Mouse (Mus musculus): Measurements from ENCODE around the gene Zfp804b. TPM values are rescaled to one million over a fixed set of nuclear protein-coding genes. Genes with fewer than 3 reads are reported as not detected.
A peak's percentile ranks its signal among the peaks of the same experiment; 100 is the strongest.

The Zfp804b gene
- polyA plus RNA-seq, 1 experiment from 2014 or later, result 5.4 TPM

DNA sequence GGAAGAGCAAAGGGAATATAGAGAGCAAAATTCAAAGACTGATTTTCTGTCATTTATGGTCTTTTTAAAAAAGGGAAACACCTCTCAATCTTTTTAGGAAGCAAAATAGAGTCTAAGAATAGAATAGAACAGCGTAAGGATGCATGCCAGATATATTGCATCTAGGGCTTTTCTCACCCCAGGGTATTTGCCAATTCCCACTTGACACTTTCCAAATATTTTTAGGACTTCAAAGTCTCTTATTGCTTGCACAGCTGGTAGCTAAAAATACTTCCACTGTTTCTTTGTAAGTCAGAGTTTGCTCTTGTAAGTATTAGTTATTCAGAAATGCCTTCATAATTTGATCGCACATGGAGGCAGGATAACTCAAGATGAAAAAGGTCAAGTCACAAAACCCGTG is 204.9 kb downstream of the Zfp804b start:
- H3K27ac ChIP-seq (ENCODE audit: low read depth, low read length), result no peak overlapping the region
- no peak overlapping the region for H3K4me3 ChIP-seq (ENCODE audit: low read depth, low read length)
- ATAC-seq (ENCODE audit: low read depth), result no peak
- no peaks in the 10 kb centered on the region for H3K36me3 ChIP-seq (ENCODE audit: control insufficient read depth, insufficient read depth, low read length)
- H3K9ac ChIP-seq (replicated peaks; ENCODE audit: low read depth, low read length), result no peak overlapping the region
- H3K9me3 ChIP-seq (ENCODE audit: control insufficient read depth, low read length), result no peaks in the 10 kb centered on the region
- WGBS, result 78% methylated on average over 3 of the region's 3 CpGs
- no peak overlapping the region for H3K4me2 ChIP-seq (ENCODE audit: low read depth, low read length)
- no peaks in the 10 kb centered on the region for H3K27me3 ChIP-seq (ENCODE audit: control insufficient read depth, insufficient read depth, low read length)
- no peaks in the 10 kb centered on the region for H3K4me1 ChIP-seq (ENCODE audit: control insufficient read depth, insufficient read depth, low read length)

DNA sequence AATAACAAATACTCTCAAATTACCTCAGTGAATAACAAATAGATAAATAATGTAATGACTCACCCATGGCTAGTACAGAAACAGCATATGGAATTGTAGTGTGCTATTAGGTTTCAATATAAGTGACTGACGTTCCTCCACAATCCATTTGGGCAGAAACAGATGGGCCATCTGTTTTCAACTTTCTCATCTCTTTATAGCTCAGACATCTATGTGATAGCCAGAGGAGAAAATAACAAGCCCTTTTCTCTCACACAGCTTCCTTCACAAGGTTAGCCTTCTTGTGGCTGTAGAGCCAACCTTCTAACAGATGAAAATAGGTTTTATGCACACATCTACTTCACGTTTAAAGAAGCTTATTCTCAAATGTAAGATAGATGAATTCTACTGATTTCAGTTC is 242.2 kb downstream of the Zfp804b start:
- Histone ChIP-seq H3K4me3 (ENCODE audit: low read depth, low read length) (no peak overlapping the region), H3K9ac (replicated peaks; ENCODE audit: low read depth, low read length) (no peak overlapping the region), H3K27ac (ENCODE audit: low read depth, low read length) (no peak overlapping the region), H3K36me3 (ENCODE audit: control insufficient read depth, insufficient read depth, low read length) (no peaks in the 10 kb centered on the region), H3K27me3 (ENCODE audit: control insufficient read depth, insufficient read depth, low read length) (no peaks in the 10 kb centered on the region), H3K9me3 (ENCODE audit: control insufficient read depth, low read length) (no peaks in the 10 kb centered on the region), H3K4me1 (ENCODE audit: control insufficient read depth, insufficient read depth, low read length) (no peaks in the 10 kb centered on the region), H3K4me2 (ENCODE audit: low read depth, low read length) (no peak overlapping the region)
- 48% methylated on average over 2 of the region's 2 CpGs for WGBS
- no peak for ATAC-seq (ENCODE audit: low read depth)

DNA sequence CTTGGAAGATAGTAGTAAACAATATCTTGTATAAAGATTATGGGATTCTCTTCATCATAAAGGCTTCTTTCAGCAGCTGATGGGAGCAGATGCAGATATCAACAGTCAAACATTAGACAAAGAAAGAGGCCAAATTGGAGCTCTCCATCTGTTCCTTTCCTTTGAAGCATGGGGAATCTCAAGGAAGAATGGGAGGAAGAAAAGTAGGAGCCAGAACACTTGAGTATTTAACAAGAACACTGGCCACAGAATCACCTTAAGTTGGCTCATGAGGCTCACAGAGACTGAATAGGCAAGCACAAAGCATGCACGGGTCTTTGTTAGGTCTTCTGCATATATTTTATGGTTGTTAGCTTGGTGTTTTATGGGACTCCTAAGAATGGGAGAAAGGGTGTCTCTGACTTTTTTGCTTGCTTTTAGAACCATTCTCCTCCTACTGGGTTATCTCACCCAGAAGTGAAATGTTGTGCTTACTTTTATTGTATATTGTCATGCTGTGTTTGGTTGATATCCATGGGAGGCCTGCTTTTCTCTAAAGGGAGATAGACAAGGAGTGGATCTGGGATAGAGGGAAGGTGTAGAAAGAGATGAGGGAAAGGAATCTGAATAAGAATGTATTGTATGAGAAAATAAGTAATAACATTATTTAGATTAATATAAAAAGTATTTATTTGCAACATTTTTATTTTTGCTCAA is 270.5 kb downstream of the Zfp804b start:
- peak; percentile 46; the same call in 1 of the 2 replicates for ATAC-seq (ENCODE audit: low read depth)

DNA sequence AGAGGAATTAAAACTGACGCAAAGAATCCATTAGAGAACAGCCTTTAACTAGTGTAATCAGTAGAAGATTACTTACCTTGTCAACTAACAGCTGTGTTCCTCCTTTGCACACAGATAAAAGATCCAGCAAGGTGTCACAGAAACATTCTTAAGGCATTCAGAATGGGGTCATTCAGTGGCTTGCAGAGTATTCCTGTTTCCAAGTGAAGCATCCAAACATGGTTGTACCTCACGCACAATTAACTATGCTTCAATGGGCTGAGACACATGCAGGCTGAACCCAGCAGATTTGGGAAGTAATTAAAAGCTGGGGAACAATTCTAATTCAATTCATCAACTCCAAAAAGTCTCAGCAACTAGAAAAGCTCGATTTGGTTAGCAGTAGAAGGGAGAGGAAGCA is 337.1 kb downstream of the Zfp804b start:
- no peak overlapping the region for H3K4me2 ChIP-seq (ENCODE audit: low read depth, low read length)
- no peak overlapping the region for H3K9ac ChIP-seq (replicated peaks; ENCODE audit: low read depth, low read length)
- no peak for ATAC-seq (ENCODE audit: low read depth)
- no peaks in the 10 kb centered on the region for H3K36me3 ChIP-seq (ENCODE audit: control insufficient read depth, insufficient read depth, low read length)
- 42% methylated on average over 3 of the region's 3 CpGs for WGBS
- no peaks in the 10 kb centered on the region for H3K4me1 ChIP-seq (ENCODE audit: control insufficient read depth, insufficient read depth, low read length)
- H3K27me3 ChIP-seq (ENCODE audit: control insufficient read depth, insufficient read depth, low read length), result no peaks in the 10 kb centered on the region
- no peaks in the 10 kb centered on the region for H3K9me3 ChIP-seq (ENCODE audit: control insufficient read depth, low read length)
- H3K27ac ChIP-seq (ENCODE audit: low read depth, low read length), result no peak overlapping the region
- H3K4me3 ChIP-seq (ENCODE audit: low read depth, low read length), result no peak overlapping the region

More for the DNA sequence above, 270.5 kb downstream of the Zfp804b start:
- H3K36me3 ChIP-seq (ENCODE audit: control insufficient read depth, insufficient read depth, low read length), result no peaks in the 10 kb centered on the region
- H3K27ac ChIP-seq (ENCODE audit: low read depth, low read length), result no peak overlapping the region
- no peaks in the 10 kb centered on the region for H3K9me3 ChIP-seq (ENCODE audit: control insufficient read depth, low read length)
- H3K27me3 ChIP-seq (ENCODE audit: control insufficient read depth, insufficient read depth, low read length), result no peaks in the 10 kb centered on the region
- H3K4me3 ChIP-seq (ENCODE audit: low read depth, low read length), result no peak overlapping the region
- H3K4me1 ChIP-seq (ENCODE audit: control insufficient read depth, insufficient read depth, low read length), result no peaks in the 10 kb centered on the region
- no peak overlapping the region for H3K9ac ChIP-seq (replicated peaks; ENCODE audit: low read depth, low read length)
- WGBS, result 16% methylated on average over 1 of the region's 1 CpGs
- H3K4me2 ChIP-seq (ENCODE audit: low read depth, low read length), result no peak overlapping the region

DNA sequence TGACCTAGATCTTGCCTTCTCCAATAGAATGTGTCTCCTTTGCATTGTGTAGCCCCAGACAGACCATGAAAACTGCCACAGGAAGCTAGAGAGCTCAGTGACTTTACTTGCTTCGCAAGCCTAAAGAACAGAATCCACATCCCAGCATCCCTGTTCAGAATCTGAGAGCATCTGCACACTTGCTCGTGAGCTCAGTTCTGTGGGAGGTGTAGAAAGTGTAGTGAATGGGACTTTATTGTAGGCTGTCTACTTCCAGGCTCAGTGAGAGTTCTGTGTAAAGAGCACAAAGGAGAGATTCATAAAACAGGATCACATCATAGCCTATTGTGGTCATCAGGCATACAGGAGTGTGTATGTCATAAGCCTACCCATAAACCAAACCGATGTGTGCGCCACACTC is 360.6 kb downstream of the Zfp804b start:
- Histone ChIP-seq H3K27me3 (ENCODE audit: control insufficient read depth, insufficient read depth, low read length) (no peaks in the 10 kb centered on the region), H3K4me3 (ENCODE audit: low read depth, low read length) (no peak overlapping the region), H3K9ac (replicated peaks; ENCODE audit: low read depth, low read length) (no peak overlapping the region), H3K9me3 (ENCODE audit: control insufficient read depth, low read length) (no peaks in the 10 kb centered on the region), H3K36me3 (ENCODE audit: control insufficient read depth, insufficient read depth, low read length) (no peaks in the 10 kb centered on the region), H3K27ac (ENCODE audit: low read depth, low read length) (no peak overlapping the region), H3K4me2 (ENCODE audit: low read depth, low read length) (no peak overlapping the region), H3K4me1 (ENCODE audit: control insufficient read depth, insufficient read depth, low read length) (no peaks in the 10 kb centered on the region)
- WGBS, result 84% methylated on average over 4 of the region's 4 CpGs
- no peak for ATAC-seq (ENCODE audit: low read depth)

DNA sequence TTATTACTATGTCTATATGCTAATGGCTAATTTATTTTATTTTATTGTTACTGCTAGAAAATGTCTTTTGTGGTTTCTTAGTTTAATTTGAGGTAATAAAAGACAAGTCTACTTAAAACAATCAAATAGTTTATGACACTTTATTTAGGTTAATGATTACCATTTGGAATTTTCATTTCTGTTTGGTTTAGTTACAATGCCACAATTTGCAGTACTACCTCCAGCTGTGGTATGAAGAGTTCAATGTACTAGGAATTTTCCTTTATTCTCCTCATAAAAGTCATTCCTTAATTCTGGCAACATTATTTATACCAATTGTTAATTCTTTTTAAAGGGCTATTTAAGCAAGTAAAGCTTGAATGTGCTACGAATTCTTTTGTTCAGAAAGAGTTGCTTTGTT is 409.7 kb downstream of the Zfp804b start:
- Histone ChIP-seq H3K4me2 (ENCODE audit: low read depth, low read length) (no peak overlapping the region), H3K27me3 (ENCODE audit: control insufficient read depth, insufficient read depth, low read length) (no peaks in the 10 kb centered on the region), H3K4me1 (ENCODE audit: control insufficient read depth, insufficient read depth, low read length) (no peaks in the 10 kb centered on the region), H3K36me3 (ENCODE audit: control insufficient read depth, insufficient read depth, low read length) (no peaks in the 10 kb centered on the region), H3K4me3 (ENCODE audit: low read depth, low read length) (no peak overlapping the region), H3K27ac (ENCODE audit: low read depth, low read length) (no peak overlapping the region), H3K9me3 (ENCODE audit: control insufficient read depth, low read length) (no peaks in the 10 kb centered on the region), H3K9ac (replicated peaks; ENCODE audit: low read depth, low read length) (no peak overlapping the region)
- ATAC-seq (ENCODE audit: low read depth), result no peak
- 33% methylated on average over 1 of the region's 1 CpGs for WGBS

DNA sequence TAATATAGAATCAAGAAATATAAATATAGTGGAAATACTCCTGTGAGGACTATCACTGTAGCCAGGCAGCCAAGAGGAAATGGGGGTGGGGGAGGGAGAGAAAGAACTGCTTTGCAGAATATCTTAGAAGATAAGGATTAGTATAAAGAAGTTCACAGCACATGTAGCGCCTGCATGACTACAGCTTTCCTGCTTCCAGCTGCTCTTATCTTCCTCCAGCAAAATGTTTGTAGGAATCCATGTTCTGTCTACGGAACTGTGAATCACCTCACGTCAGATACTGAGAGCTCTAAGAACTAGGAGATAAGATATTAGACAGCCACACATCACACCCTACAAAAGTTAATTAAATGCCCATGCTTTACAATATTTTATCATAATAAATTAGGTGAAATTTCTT is 433.3 kb downstream of the Zfp804b start:
- 96% methylated on average over 3 of the region's 3 CpGs for WGBS
- Histone ChIP-seq H3K27ac (ENCODE audit: low read depth, low read length) (no peak overlapping the region), H3K4me2 (ENCODE audit: low read depth, low read length) (no peak overlapping the region), H3K27me3 (ENCODE audit: control insufficient read depth, insufficient read depth, low read length) (no peaks in the 10 kb centered on the region), H3K4me3 (ENCODE audit: low read depth, low read length) (no peak overlapping the region), H3K9me3 (ENCODE audit: control insufficient read depth, low read length) (no peaks in the 10 kb centered on the region), H3K9ac (replicated peaks; ENCODE audit: low read depth, low read length) (no peak overlapping the region), H3K4me1 (ENCODE audit: control insufficient read depth, insufficient read depth, low read length) (no peaks in the 10 kb centered on the region), H3K36me3 (ENCODE audit: control insufficient read depth, insufficient read depth, low read length) (no peaks in the 10 kb centered on the region)
- ATAC-seq (ENCODE audit: low read depth), result no peak

DNA sequence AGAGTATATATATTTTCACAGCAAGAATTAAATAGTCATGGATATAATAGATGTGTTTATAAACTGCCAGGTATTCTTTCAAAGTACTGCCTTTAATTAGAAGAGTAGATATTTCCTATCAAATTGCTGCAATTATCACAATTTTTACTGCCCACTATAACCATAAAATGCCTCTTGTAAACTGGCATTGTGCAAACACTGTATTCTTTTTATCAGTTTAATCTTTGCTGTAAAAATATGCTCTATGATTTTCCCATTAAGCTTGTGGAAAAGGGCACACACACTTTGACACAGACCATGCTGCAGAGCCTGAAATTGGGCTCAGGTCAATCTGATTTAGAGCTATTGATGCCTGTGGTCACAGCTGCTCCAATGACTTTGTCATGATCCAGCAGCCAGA is 463.2 kb downstream of the Zfp804b start:
- Histone ChIP-seq H3K4me2 (ENCODE audit: low read depth, low read length) (no peak overlapping the region), H3K9me3 (ENCODE audit: control insufficient read depth, low read length) (no peaks in the 10 kb centered on the region)
- ATAC-seq (ENCODE audit: low read depth), result no peak

DNA sequence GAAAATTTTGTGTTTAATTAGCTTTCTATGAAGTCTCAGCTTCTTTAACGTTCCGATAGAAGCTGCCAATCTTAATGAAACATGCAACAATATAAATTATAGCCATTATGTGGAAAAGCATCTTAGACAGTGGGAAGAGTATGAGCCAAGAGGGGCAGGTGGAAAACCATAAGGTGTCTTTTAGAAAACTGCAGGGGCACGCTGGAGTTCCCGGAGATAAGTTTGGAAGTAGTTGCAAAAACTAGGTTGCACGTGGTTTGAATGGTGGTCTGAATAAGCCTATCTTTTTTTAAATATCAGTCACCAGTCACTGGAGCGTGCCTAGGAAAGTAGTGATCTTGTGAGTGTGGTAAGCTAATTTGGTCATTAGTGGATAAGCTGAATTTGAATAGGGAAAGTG is 473.0 kb downstream of the Zfp804b start:
- Histone ChIP-seq H3K9me3 (ENCODE audit: control insufficient read depth, low read length) (no peaks in the 10 kb centered on the region), H3K4me2 (ENCODE audit: low read depth, low read length) (no peak overlapping the region), H3K4me1 (ENCODE audit: control insufficient read depth, insufficient read depth, low read length) (no peaks in the 10 kb centered on the region), H3K4me3 (ENCODE audit: low read depth, low read length) (no peak overlapping the region), H3K27me3 (ENCODE audit: control insufficient read depth, insufficient read depth, low read length) (no peaks in the 10 kb centered on the region), H3K9ac (replicated peaks; ENCODE audit: low read depth, low read length) (no peak overlapping the region), H3K27ac (ENCODE audit: low read depth, low read length) (no peak overlapping the region), H3K36me3 (ENCODE audit: control insufficient read depth, insufficient read depth, low read length) (no peaks in the 10 kb centered on the region)
- no peak for ATAC-seq (ENCODE audit: low read depth)
- WGBS, result 95% methylated on average over 6 of the region's 6 CpGs

More for the DNA sequence above, 463.2 kb downstream of the Zfp804b start:
- Histone ChIP-seq H3K9ac (replicated peaks; ENCODE audit: low read depth, low read length) (no peak overlapping the region), H3K27me3 (ENCODE audit: control insufficient read depth, insufficient read depth, low read length) (no peaks in the 10 kb centered on the region), H3K36me3 (ENCODE audit: control insufficient read depth, insufficient read depth, low read length) (no peaks in the 10 kb centered on the region), H3K27ac (ENCODE audit: low read depth, low read length) (no peak overlapping the region), H3K4me3 (ENCODE audit: low read depth, low read length) (no peak overlapping the region), H3K4me1 (ENCODE audit: control insufficient read depth, insufficient read depth, low read length) (no peaks in the 10 kb centered on the region)

Measured in neural tube, embryonic 14.5 days (tissue).